Mouse (Mus musculus) forebrain, embryonic 10.5 days (tissue): Measurements from ENCODE around the gene Spata3. TPM values are rescaled to one million over a fixed set of nuclear protein-coding genes. Genes with fewer than 3 reads are reported as not detected.

ENCODE experiments used
- DNase-seq: peaks from one replicate; pipeline ENCODE4 v3.0.0-alpha.2; 2017; ENCODE audit warnings: low spot score; ENCODE audit errors: extremely low spot score
- H3K27ac ChIP-seq: fragments of 300-500 bp; sonication (generic); 2 replicates; pipeline ENCODE4 v1.5.1; 2016; ENCODE audit warnings: mild to moderate bottlenecking
- H3K27me3 ChIP-seq: fragments of 300-500 bp; sonication (generic); 2 replicates; pipeline ENCODE4 v1.6.1; 2016; ENCODE audit warnings: mild to moderate bottlenecking; ENCODE audit not compliant: poor library complexity, severe bottlenecking
- H3K36me3 ChIP-seq: fragments of 300-500 bp; sonication (generic); replicated peaks from 2 replicates; pipeline ENCODE4 v1.6.1; 2016; ENCODE audit warnings: mild to moderate bottlenecking, moderate library complexity
- H3K4me1 ChIP-seq: fragments of 300-500 bp; sonication (generic); 2 replicates; pipeline ENCODE4 v1.6.1; 2016
- H3K4me3 ChIP-seq: fragments of 300-500 bp; sonication (generic); 2 replicates; pipeline ENCODE4 v1.5.1; 2016; ENCODE audit warnings: mild to moderate bottlenecking, moderate library complexity
- H3K9me3 ChIP-seq: fragments of 300-500 bp; sonication (generic); 2 replicates; pipeline ENCODE4 v1.6.1; 2016; ENCODE audit warnings: mild to moderate bottlenecking, moderate library complexity
- WGBS: fragments of 180-500 bp; shearing (Covaris S2); methylation state at CpG from one replicate; pipeline ENCODE4 v1.1.7; 2016; 5-methylcytosine and 5-hydroxymethylcytosine counted together
- polyA plus RNA-seq: library from polyadenylated mRNA; unstranded; fragments of >200 nt; fragmentation: Nextera tagmentation; extraction: Ambion mirVana; gene quantifications from 2 replicates; pipeline ENCODE4 v1.2.1, GENCODE M21; 2016

The Spata3 gene
- polyA plus RNA-seq, 1 experiment from 2014 or later: not detected

DNA sequence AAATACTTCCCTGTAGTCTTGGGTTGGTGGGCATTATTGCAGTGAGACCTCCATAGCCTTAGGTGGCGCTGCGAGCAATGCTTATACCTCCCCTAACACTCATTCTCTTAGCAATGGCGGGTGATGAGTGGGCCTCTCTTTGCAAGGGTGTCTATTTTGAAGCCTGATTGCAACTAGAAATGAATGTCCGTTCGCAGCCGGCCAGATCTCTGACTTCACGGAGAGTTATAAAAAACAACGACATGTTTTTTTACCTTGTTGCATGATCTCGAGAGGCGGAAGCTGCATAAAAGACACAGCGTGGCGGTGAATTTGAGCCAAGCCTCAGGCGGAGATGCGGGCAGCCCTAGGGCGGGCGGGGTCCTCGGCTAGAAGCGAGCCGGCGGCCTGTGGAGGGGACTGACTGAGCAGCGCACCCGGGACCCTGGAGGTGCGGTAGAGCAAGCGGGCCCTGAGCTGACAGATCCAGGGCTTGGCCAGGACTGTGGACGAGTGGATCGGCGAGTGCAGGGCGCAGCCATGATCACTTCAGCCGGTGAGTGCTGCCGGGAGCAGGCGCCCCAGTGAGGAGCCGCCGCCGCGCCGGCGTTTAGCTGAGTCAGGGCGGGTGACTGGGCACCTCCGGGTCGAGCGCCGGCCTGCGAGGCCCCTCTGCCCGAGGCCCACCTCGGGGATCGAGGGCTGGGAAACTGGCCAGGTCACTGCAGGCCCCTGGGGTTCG is 47.8 kb downstream of the Spata3 start, which contains the start of gene Psmd1:
Gene Psmd1, plus strand, starts transcription at position 117 of the 721 bp plus-strand sequence.
- Histone ChIP-seq H3K4me3 (peak within 1 kb of the TSS; percentile 100), H3K4me1 (peaks cover 27% of the 10 kb centered on the region), H3K9me3 (peaks cover 4% of the 10 kb centered on the region), H3K27me3 (no peaks in the 10 kb centered on the region), H3K36me3 (peaks cover 24% of the 10 kb centered on the region), H3K27ac (peak within 1 kb of the TSS; percentile 97)
- DNase-seq: peak; percentile 88
- WGBS: 0% methylated on average over 47 of the region's 47 CpGs

- no peak for DNase-seq
- Histone ChIP-seq H3K9me3 (no peaks in the 10 kb centered on the region), H3K27ac (no peak overlapping the region), H3K27me3 (no peaks in the 10 kb centered on the region), H3K4me3 (no peak overlapping the region), H3K36me3 (peaks cover 96% of the 10 kb centered on the region), H3K4me1 (no peaks in the 10 kb centered on the region)
- whole genome bisulfite sequencing: 94% methylated on average over 2 of the region's 2 CpGs
Measured at GRCm38 (mm10) chr1:86076565-86076964, 59.9 kb downstream of the Spata3 start.

Other genes with a start within 250 kb of the Spata3 start
- gene A630001G21Rik, start 238.2 kb upstream of the Spata3 start, polyA plus RNA-seq: 0.51 and 0.65 TPM in 2 replicates
- 34.0 TPM in 2 replicates for gene Cab39, start 223.4 kb upstream of the Spata3 start, polyA plus RNA-seq
- gene Itm2c, start 122.5 kb upstream of the Spata3 start, polyA plus RNA-seq: 126 and 132 TPM in 2 replicates
- gene 4933407L21Rik, start 88.3 kb upstream of the Spata3 start, polyA plus RNA-seq: 0.30 and 0.87 TPM in 2 replicates
- gene Gpr55, start 55.8 kb upstream of the Spata3 start, polyA plus RNA-seq: not detected in 2 replicates
- 0.22 and 0.26 TPM in 2 replicates for gene 2810459M11Rik, start 29.0 kb downstream of the Spata3 start, polyA plus RNA-seq
- 244 and 249 TPM in 2 replicates for gene Psmd1, start 47.6 kb downstream of the Spata3 start, polyA plus RNA-seq
- 0.18 and 0.19 TPM in 2 replicates for gene Htr2b, start 95.2 kb downstream of the Spata3 start, polyA plus RNA-seq
- 0.20 TPM in 1 of 2 replicates, not detected in the other for gene Gm21972, start 116.8 kb downstream of the Spata3 start, polyA plus RNA-seq
- 38.4 and 38.7 TPM in 2 replicates for gene Armc9, start 138.0 kb downstream of the Spata3 start, polyA plus RNA-seq